Mouse (Mus musculus): ENCODE measurements around the gene Evx2.

Gene Evx2

DNA sequence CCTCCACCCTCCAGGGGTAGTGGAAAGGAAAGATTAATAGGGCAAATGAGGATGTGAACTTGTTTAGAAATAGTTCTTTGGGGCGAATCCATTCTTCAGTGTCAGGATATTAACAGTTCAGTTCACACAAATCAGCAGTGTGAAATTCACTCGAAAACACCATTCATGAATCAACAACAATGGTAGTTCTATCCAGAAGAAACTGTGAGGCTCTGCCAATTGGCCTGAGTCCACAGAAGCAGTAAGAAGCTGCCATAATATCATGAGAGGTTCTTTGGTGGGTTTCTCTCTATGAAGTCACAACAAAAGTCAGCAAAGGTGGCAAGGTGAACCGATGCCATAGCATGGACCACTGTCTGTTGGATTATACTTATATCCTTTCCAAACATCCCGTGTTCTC lies 48.0 kb downstream of the Evx2 start:
- no peak for DNase-seq (ENCODE audit: low read depth)

DNA sequence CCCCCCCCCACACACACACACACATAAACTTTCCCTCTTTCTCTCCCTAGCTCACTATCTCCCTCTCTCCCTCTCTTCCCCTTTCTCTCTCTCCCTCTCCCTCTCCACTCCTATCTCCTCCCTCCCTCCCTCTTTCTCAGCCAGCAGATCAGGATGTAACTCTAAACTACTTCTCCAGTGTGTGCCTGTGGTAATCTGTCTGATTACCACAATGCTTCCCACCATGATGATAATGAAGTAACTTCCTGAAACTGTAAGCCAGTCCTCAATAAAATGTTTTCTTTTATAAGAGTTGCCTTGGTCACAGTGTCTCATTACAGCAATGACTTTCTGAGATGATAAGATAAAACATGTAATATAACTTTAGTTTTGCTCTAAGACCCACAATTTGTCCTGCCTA lies 50.0 kb downstream of the Evx2 start:
- no peak for DNase-seq (ENCODE audit: low read depth)

DNA sequence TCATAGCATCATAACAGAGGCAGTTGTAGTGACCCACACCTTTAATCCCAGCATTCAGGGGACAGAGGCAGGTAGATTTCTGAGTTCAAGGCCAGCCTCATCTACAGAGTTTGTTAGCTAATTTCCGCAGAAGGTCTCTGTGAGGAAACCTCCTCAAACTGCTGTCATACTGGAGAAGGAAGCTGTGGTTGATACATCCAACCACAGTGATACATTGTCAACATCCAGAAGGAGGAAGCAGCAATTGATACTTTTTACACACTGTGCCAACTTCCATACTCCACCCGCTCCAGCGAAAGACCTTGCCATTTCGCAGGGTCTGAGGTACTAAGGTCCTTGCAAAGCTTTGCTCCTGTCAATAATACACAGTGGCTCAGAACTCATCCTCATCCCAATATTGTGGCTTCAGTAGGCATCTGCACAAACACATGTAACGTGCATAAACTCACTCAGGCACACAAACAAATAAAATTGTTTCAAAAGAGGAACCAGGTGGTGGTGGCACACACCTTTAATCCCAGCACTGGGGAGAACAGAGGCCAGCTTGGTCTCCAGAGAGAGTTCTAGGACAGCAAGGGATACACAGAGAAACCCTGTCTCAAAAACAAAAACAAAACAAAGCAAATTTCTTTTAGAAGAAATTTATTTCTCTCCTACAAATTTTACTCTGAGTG lies 53.1 kb downstream of the Evx2 start:
- no peak for DNase-seq (ENCODE audit: low read depth)

DNA sequence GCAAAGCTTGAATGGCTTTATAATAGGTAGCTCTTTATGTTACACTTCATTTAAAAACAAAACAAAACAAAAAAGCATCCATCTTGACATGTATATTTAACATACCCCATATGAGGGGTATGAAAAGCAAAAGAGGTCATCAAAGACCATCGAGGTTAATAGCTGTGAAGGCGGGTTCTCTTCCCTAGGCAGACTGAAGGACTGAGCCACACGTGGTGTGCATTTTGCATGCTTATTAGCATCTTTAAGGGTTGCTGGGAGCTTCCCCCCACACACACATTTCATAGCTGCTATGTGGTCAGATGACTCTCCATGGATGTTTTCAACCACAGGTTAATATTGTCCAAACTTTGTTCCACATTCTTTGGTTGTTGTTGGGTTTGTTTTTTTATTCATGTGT lies 55.3 kb downstream of the Evx2 start:
- DNase-seq (ENCODE audit: low read depth): no peak

Measured in naive thymus-derived CD4-positive, alpha-beta T cell, adult 2 months (primary cell).